Mouse (Mus musculus): ENCODE measurements at regions not wholly inside any gene's neighbourhood (a gene's known extent, or its start where the extent isn't known, plus 50 kb on each side); places are given as distances from the start of the nearest gene placed in this dataset.

DNA sequence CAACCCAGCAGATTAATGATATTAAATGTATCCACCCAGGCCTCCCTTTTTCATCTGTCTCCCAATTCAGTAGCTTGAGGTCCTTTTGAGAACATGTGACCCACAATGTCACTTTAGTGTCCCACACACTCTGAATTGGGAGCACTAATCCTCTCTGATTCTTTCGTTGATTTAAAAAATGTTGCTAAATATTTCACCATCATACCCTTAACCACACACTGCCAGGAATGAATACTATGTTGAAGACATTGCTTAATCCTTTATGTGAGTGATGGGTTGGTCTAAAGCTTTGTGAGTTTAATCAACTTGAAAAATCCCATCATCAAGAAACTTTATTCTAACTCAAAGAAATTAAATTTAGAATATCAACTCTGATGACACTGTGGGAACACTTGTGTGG lies 269.7 kb downstream of the Pdha2 start:
- H3K4me1 ChIP-seq (ENCODE audit: control insufficient read depth, insufficient read depth, low read length) = no peaks in the 10 kb centered on the region
- ATAC-seq (ENCODE audit: low FRiP score, low read depth) (no peak), DNase-seq (ENCODE audit: low spot score) (no peak)
- no peak overlapping the region for H3K9ac ChIP-seq (ENCODE audit: low read depth, low read length, severe bottlenecking)
- H3K27me3 ChIP-seq (ENCODE audit: control insufficient read depth, insufficient read depth, low read length) = no peaks in the 10 kb centered on the region
- H3K4me3 ChIP-seq (replicated peaks; ENCODE audit: low read length) = no peak overlapping the region
- H3K27ac ChIP-seq (replicated peaks; ENCODE audit: low read depth, low read length) = no peak overlapping the region
- 86% methylated on average over 1 of the region's 1 CpGs for WGBS
- no peak overlapping the region for H3K4me2 ChIP-seq (replicated peaks; ENCODE audit: low read depth, low read length, severe bottlenecking)
- no peak for TF ChIP-seq POLR2A (IDR thresholded peaks at IDR 0.05; ENCODE audit: borderline replicate concordance, extremely low read depth, insufficient read depth, insufficient read length)
- H3K36me3 ChIP-seq (ENCODE audit: control insufficient read depth, insufficient read depth, low read length) = no peaks in the 10 kb centered on the region
- no peaks in the 10 kb centered on the region for H3K9me3 ChIP-seq (ENCODE audit: control insufficient read depth, low read length)

GRCm38 (mm10) chr3:140941898-140942297 lies 270.3 kb downstream of the Pdha2 start:
- Histone ChIP-seq H3K36me3 (ENCODE audit: control insufficient read depth, insufficient read depth, low read length) (no peaks in the 10 kb centered on the region), H3K4me1 (ENCODE audit: control insufficient read depth, insufficient read depth, low read length) (no peaks in the 10 kb centered on the region), H3K27ac (replicated peaks; ENCODE audit: low read depth, low read length) (no peak overlapping the region), H3K9ac (ENCODE audit: low read depth, low read length, severe bottlenecking) (no peak overlapping the region), H3K4me2 (replicated peaks; ENCODE audit: low read depth, low read length, severe bottlenecking) (no peak overlapping the region), H3K9me3 (ENCODE audit: control insufficient read depth, low read length) (no peaks in the 10 kb centered on the region), H3K27me3 (ENCODE audit: control insufficient read depth, insufficient read depth, low read length) (no peaks in the 10 kb centered on the region), H3K4me3 (replicated peaks; ENCODE audit: low read length) (no peak overlapping the region)
- ATAC-seq (ENCODE audit: low FRiP score, low read depth) (no peak), DNase-seq (ENCODE audit: low spot score) (no peak)
- 76% methylated on average over 7 of the region's 7 CpGs for WGBS
- TF ChIP-seq POLR2A (IDR thresholded peaks at IDR 0.05; ENCODE audit: borderline replicate concordance, extremely low read depth, insufficient read depth, insufficient read length) = no peak

DNA sequence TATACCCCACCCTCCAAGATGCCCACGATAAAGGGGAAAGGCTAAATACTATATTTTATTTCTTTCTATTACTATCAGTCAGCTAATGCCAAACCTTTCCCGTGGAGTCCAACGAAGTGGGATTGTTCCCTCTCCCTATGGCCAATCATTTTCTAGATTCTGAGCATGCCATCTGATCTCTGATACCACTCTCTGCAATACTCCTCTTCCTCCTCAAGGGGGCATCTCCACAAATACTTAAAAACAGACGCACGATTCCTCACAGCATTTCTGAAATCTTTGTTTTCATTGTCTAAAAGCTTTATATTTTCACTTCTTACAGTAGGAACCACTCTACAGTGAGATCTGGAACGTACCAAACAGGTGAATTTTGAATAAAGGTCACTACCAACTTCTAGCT lies 270.8 kb downstream of the Pdha2 start:
- ATAC-seq (ENCODE audit: low FRiP score, low read depth) (no peak), DNase-seq (ENCODE audit: low spot score) (no peak)
- Histone ChIP-seq H3K36me3 (ENCODE audit: control insufficient read depth, insufficient read depth, low read length) (no peaks in the 10 kb centered on the region), H3K9ac (ENCODE audit: low read depth, low read length, severe bottlenecking) (no peak overlapping the region), H3K4me1 (ENCODE audit: control insufficient read depth, insufficient read depth, low read length) (no peaks in the 10 kb centered on the region), H3K9me3 (ENCODE audit: control insufficient read depth, low read length) (no peaks in the 10 kb centered on the region), H3K4me3 (replicated peaks; ENCODE audit: low read length) (no peak overlapping the region), H3K4me2 (replicated peaks; ENCODE audit: low read depth, low read length, severe bottlenecking) (no peak overlapping the region), H3K27me3 (ENCODE audit: control insufficient read depth, insufficient read depth, low read length) (no peaks in the 10 kb centered on the region), H3K27ac (replicated peaks; ENCODE audit: low read depth, low read length) (no peak overlapping the region)
- WGBS = 80% methylated on average over 6 of the region's 6 CpGs
- TF ChIP-seq POLR2A (IDR thresholded peaks at IDR 0.05; ENCODE audit: borderline replicate concordance, extremely low read depth, insufficient read depth, insufficient read length) = no peak

DNA sequence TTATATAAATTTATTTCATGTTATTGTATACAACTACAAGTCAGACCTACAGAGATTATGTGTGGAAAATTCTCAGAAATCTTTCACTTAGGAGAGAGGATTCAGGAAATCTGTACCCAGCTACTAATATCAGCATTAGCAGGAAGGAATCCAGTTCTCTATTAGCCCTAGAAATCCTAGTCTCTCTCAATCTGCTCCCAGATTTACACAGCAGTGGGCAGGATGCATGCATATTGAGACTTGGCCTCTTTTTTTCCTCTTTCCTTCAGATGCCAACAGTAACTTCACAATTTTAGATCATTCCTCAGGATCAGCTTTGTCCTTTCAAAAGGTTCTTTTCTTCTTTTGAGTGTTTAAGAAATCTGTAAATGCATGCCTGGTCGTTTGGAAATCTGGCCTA lies 279.0 kb downstream of the Pdha2 start:
- no peak for TF ChIP-seq POLR2A (IDR thresholded peaks at IDR 0.05; ENCODE audit: borderline replicate concordance, extremely low read depth, insufficient read depth, insufficient read length)
- Histone ChIP-seq H3K4me3 (replicated peaks; ENCODE audit: low read length) (no peak overlapping the region), H3K4me1 (ENCODE audit: control insufficient read depth, insufficient read depth, low read length) (no peaks in the 10 kb centered on the region), H3K9ac (ENCODE audit: low read depth, low read length, severe bottlenecking) (no peak overlapping the region), H3K27ac (replicated peaks; ENCODE audit: low read depth, low read length) (no peak overlapping the region), H3K9me3 (ENCODE audit: control insufficient read depth, low read length) (no peaks in the 10 kb centered on the region), H3K27me3 (ENCODE audit: control insufficient read depth, insufficient read depth, low read length) (no peaks in the 10 kb centered on the region), H3K36me3 (ENCODE audit: control insufficient read depth, insufficient read depth, low read length) (no peaks in the 10 kb centered on the region), H3K4me2 (replicated peaks; ENCODE audit: low read depth, low read length, severe bottlenecking) (no peak overlapping the region)
- DNase-seq (ENCODE audit: low spot score) (no peak), ATAC-seq (ENCODE audit: low FRiP score, low read depth) (no peak)
- WGBS = 36% methylated on average over 1 of the region's 1 CpGs

DNA sequence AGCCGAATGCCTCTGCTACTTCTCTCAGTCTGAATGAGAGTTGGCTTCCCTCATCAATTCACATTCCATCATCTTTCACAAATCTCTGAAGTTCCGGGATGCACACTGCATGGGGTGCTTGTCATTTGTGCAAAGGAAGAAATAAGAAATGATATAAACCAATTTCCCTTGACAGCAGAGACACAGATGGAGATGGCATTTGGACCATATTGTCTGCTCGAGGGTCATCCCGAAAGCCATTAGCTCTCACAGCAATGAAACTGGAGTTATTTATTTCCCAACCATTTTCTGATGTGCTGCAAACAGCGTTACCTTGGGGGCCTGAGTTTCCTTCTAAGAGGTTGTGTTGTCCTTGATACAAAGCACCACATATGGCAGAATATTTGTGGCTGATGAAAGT lies 285.5 kb downstream of the Pdha2 start:
- no peak for TF ChIP-seq POLR2A (IDR thresholded peaks at IDR 0.05; ENCODE audit: borderline replicate concordance, extremely low read depth, insufficient read depth, insufficient read length)
- Histone ChIP-seq H3K27ac (replicated peaks; ENCODE audit: low read depth, low read length) (no peak overlapping the region), H3K4me3 (replicated peaks; ENCODE audit: low read length) (no peak overlapping the region), H3K36me3 (ENCODE audit: control insufficient read depth, insufficient read depth, low read length) (no peaks in the 10 kb centered on the region), H3K9ac (ENCODE audit: low read depth, low read length, severe bottlenecking) (no peak overlapping the region), H3K9me3 (ENCODE audit: control insufficient read depth, low read length) (no peaks in the 10 kb centered on the region), H3K4me1 (ENCODE audit: control insufficient read depth, insufficient read depth, low read length) (no peaks in the 10 kb centered on the region), H3K4me2 (replicated peaks; ENCODE audit: low read depth, low read length, severe bottlenecking) (no peak overlapping the region), H3K27me3 (ENCODE audit: control insufficient read depth, insufficient read depth, low read length) (no peaks in the 10 kb centered on the region)
- 82% methylated on average over 5 of the region's 5 CpGs for WGBS
- DNase-seq (ENCODE audit: low spot score) (no peak), ATAC-seq (ENCODE audit: low FRiP score, low read depth) (no peak)
